Mouse (Mus musculus) hindbrain, postnatal 0 days (tissue): ENCODE measurements around the gene Itga6. TPM values are rescaled to one million over a fixed set of nuclear protein-coding genes. Genes with fewer than 3 reads are reported as not detected.

Experiments
- ATAC-seq: fragments of 200-750 bp; cut with Nextera tagmentation; 2 replicates; pipeline ENCODE4 v1.8.0; 2017; ENCODE audit warnings: mild to moderate bottlenecking, moderate TSS enrichment, moderate library complexity
- DNase-seq: peaks from one replicate; pipeline ENCODE4 v3.0.0-alpha.2; 2015; ENCODE audit warnings: low spot score
- H3K27ac ChIP-seq: fragments of 300-500 bp; sonication (generic); 2 replicates; pipeline ENCODE4 v1.5.1; 2014; ENCODE audit warnings: mild to moderate bottlenecking
- H3K27me3 ChIP-seq: fragments of 300-500 bp; sonication (generic); 2 replicates; pipeline ENCODE4 v1.6.1; 2014; ENCODE audit warnings: low read length, mixed read lengths; ENCODE audit not compliant: insufficient read depth
- H3K36me3 ChIP-seq: fragments of 300-500 bp; sonication (generic); 2 replicates; pipeline ENCODE4 v1.6.1; 2014; ENCODE audit warnings: low read length, mixed read lengths; ENCODE audit not compliant: insufficient read depth
- H3K4me1 ChIP-seq: fragments of 300-500 bp; sonication (generic); 2 replicates; pipeline ENCODE4 v1.6.1; 2014; ENCODE audit warnings: antibody characterized with exemption, low read length, mixed read lengths; ENCODE audit not compliant: insufficient read depth
- H3K4me2 ChIP-seq: fragments of 300-500 bp; sonication (generic); 2 replicates; pipeline ENCODE4 v1.6.1; 2014; ENCODE audit warnings: low read depth, mild to moderate bottlenecking, low read length, moderate library complexity, mixed read lengths
- H3K4me3 ChIP-seq: fragments of 300-500 bp; sonication (generic); 2 replicates; pipeline ENCODE4 v1.5.1; 2014; ENCODE audit warnings: low read length
- H3K9ac ChIP-seq: fragments of 300-500 bp; sonication (generic); replicated peaks from 2 replicates; pipeline ENCODE4 v1.6.1; 2014; ENCODE audit warnings: mild to moderate bottlenecking, low read length, moderate library complexity, mixed read lengths
- H3K9me3 ChIP-seq: fragments of 300-500 bp; sonication (generic); 2 replicates; pipeline ENCODE4 v1.6.1; 2016; ENCODE audit warnings: low read length, mixed read lengths
- CTCF ChIP-seq: IDR thresholded peaks from 2 replicates; pipeline ENCODE4 v1.5.1; 2016; ENCODE audit warnings: antibody characterized with exemption, control low read depth, low read depth
- WGBS: fragments of 180-500 bp; shearing (Covaris S2); extraction: QIAGEN DNeasy Blood & Tissue Kit; methylation state at CpG from one replicate; pipeline ENCODE4 v1.1.7; 2014; 5-methylcytosine and 5-hydroxymethylcytosine counted together
- polyA plus RNA-seq: library from polyadenylated mRNA; unstranded; fragments of >200 nt; fragmentation: Nextera tagmentation; extraction: Ambion mirVana; gene quantifications from 2 replicates; pipeline ENCODE4 v1.2.1, GENCODE M21; 2015
- total RNA-seq: library from RNA; depleted of rRNA; stranded (reverse); fragments of >200 nt; gene quantifications from 2 replicates; pipeline ENCODE4 v1.2.3, GENCODE M21; 2014

The Itga6 gene
- total and polyA plus RNA-seq, 2 experiments from 2014 or later, result 20.0 to 46.7 TPM

DNA sequence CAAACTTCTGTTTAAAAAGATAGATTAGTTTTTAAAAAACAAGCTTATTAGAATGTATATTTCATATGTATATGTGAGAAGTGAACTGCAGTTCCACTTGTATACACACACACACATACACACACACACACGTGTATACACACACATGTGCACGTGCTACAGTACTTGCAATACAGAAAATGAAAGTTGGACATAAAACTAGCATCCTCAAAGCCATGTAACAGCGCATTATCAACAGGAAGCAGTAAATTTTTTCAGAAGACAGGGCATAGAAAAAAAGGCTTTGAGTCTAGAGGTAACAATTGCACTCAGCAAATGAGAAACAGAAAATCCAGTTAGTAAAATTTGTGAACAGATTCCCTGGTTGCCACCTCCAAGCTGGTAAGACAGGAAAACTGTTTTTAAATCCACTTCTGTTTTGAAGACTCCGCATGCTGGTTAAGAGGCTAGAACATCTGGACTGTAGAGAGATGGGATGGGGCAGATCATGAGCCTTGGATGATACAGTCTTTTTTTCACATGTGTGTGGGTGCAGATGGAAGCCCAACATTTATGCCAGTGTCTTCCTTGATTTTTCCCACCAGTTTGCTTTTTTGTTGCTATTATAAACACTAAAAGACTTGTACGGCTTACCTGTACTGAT lies 118.2 kb downstream of the Itga6 start:
- 91% methylated on average over 5 of the region's 5 CpGs for WGBS
- no peak for DNase-seq
- Histone ChIP-seq H3K9ac (no peak overlapping the region), H3K27me3 (no peaks in the 10 kb centered on the region), H3K27ac (no peak overlapping the region), H3K4me2 (no peak overlapping the region), H3K4me1 (no peaks in the 10 kb centered on the region), H3K4me3 (no peak overlapping the region), H3K36me3 (no peaks in the 10 kb centered on the region), H3K9me3 (no peaks in the 10 kb centered on the region)
- no peak for ATAC-seq
- no peak for TF ChIP-seq CTCF

DNA sequence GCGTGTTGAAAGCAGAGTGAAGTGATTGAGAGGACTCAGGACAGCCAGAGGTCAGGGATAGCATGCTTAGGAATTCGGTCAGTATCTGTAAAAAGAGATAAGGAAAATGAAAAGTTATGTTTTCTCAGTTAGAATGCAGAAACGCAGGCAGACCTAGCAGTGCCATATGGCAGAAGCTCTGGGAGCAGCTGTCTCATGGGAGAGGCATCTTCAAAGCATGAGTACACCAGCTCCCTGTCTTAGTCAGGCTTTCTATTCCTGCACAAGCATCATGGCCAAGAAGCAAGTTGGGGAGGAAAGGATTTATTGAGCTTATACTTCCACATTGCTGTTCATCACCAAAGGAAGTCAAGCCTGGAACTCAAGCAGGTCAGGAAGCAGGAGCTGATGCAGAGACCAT lies 119.6 kb downstream of the Itga6 start:
- no peak overlapping the region for H3K4me2 ChIP-seq
- TF ChIP-seq CTCF, result no peak
- no peak overlapping the region for H3K27ac ChIP-seq
- DNase-seq, result no peak
- no peak for ATAC-seq
- no peaks in the 10 kb centered on the region for H3K9me3 ChIP-seq
- H3K4me1 ChIP-seq, result no peaks in the 10 kb centered on the region
- H3K4me3 ChIP-seq, result no peak overlapping the region
- H3K9ac ChIP-seq, result no peak overlapping the region
- no peaks in the 10 kb centered on the region for H3K36me3 ChIP-seq
- WGBS, result 68% methylated on average over 3 of the region's 3 CpGs
- H3K27me3 ChIP-seq, result no peaks in the 10 kb centered on the region

DNA sequence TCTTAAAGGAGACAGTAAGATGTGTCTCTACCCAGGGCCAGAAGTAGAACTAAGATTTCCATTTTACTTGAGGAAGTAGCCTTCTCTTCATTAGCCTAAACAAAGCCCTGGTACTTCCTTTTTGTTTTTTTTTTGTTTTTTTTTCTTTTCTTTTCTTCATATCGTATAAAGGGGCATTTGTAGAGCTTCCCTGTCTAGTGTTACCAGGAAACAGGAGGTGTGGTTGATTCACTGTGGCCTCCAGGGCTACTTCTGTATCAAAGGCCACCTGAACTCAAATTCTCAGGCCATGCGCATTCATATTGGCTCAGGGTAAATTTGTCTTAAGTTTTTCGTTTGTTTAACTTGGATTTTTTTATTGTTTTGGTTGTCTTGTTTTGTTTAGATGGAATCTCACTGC lies 120.5 kb downstream of the Itga6 start:
- no peak for ATAC-seq

DNA sequence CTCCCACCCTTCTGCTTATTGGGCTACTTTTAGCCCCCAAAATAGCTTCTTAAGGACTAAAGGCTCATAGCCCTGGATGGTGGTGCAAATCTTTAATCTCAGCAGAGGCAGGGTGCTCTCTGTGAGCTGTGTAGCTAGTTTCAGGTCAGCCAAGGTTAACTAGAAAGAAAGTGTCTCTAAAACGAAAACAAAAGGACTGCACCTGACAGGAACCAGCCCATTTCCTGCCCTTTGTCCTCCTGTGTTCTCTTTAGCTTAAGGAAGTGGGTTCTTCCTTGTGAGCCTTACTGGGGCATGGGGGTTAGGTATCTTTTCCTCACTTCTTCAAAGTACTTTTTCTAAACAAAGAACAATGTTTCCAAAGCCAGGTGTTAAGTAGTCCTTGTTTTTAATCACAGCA lies 121.1 kb downstream of the Itga6 start:
- H3K4me2 ChIP-seq, result no peak overlapping the region
- no peaks in the 10 kb centered on the region for H3K9me3 ChIP-seq
- 53% methylated on average over 1 of the region's 1 CpGs for WGBS
- H3K27ac ChIP-seq, result no peak overlapping the region
- no peak overlapping the region for H3K9ac ChIP-seq
- H3K4me3 ChIP-seq, result no peak overlapping the region
- H3K27me3 ChIP-seq, result no peaks in the 10 kb centered on the region
- H3K36me3 ChIP-seq, result no peaks in the 10 kb centered on the region
- TF ChIP-seq CTCF, result no peak
- DNase-seq, result no peak
- H3K4me1 ChIP-seq, result no peaks in the 10 kb centered on the region
- no peak for ATAC-seq

More for the DNA sequence above, 120.5 kb downstream of the Itga6 start:
- no peak overlapping the region for H3K4me2 ChIP-seq
- no peak overlapping the region for H3K9ac ChIP-seq
- TF ChIP-seq CTCF, result no peak
- DNase-seq, result no peak
- H3K27ac ChIP-seq, result no peak overlapping the region
- H3K36me3 ChIP-seq, result no peaks in the 10 kb centered on the region
- no peaks in the 10 kb centered on the region for H3K4me1 ChIP-seq
- no peak overlapping the region for H3K4me3 ChIP-seq
- 62% methylated on average over 3 of the region's 3 CpGs for WGBS
- no peaks in the 10 kb centered on the region for H3K9me3 ChIP-seq
- no peaks in the 10 kb centered on the region for H3K27me3 ChIP-seq

DNA sequence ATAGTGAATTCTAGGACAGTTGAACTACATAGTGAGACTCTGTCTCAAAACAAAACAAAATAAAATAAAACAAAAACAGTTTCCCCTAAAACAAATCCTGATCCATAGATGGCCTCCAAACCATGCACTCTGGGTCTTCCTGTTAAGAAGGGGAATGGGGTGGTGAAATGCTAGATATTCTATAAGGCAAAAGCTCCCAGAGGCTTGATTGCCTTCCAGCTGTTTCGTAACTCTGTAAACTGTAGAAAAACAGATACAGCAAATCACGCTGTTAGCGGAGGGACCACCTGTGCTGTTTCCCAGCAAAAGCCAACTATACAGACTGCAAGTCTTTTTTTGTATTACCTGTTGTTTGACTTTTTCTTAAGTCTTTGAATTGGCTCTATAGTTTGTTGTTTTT lies 121.6 kb downstream of the Itga6 start:
- Histone ChIP-seq H3K4me2 (no peak overlapping the region), H3K4me3 (no peak overlapping the region), H3K27ac (no peak overlapping the region), H3K9ac (no peak overlapping the region), H3K27me3 (no peaks in the 10 kb centered on the region), H3K9me3 (no peaks in the 10 kb centered on the region), H3K4me1 (no peaks in the 10 kb centered on the region), H3K36me3 (no peaks in the 10 kb centered on the region)
- DNase-seq, result no peak
- 77% methylated on average over 3 of the region's 3 CpGs for WGBS
- TF ChIP-seq CTCF, result no peak
- no peak for ATAC-seq

DNA sequence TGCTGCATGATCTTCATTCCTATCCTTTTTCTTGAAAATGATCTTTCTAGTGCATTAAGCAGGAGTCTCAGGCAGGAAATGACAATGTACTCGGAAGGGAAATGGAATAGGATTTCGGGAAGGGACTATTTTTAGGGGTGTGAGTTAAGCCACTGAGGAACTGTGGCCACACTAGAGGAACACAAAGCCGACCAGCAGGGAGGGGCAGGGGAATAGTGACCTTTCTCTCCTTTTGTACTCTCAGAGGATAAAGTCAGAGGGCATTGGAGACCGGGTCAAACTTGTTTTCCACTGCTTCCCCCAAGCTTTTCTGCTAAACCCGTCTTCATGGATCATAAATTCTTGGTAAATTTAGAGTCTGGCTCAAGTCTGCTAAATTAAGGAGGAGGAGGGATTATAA lies 122.1 kb downstream of the Itga6 start:
- Histone ChIP-seq H3K4me1 (no peaks in the 10 kb centered on the region), H3K36me3 (no peaks in the 10 kb centered on the region), H3K9ac (no peak overlapping the region), H3K4me2 (no peak overlapping the region), H3K9me3 (no peaks in the 10 kb centered on the region), H3K4me3 (no peak overlapping the region), H3K27ac (no peak overlapping the region), H3K27me3 (no peaks in the 10 kb centered on the region)
- TF ChIP-seq CTCF, result no peak
- 10% methylated on average over 5 of the region's 5 CpGs for WGBS
- no peak for DNase-seq
- no peak for ATAC-seq

DNA sequence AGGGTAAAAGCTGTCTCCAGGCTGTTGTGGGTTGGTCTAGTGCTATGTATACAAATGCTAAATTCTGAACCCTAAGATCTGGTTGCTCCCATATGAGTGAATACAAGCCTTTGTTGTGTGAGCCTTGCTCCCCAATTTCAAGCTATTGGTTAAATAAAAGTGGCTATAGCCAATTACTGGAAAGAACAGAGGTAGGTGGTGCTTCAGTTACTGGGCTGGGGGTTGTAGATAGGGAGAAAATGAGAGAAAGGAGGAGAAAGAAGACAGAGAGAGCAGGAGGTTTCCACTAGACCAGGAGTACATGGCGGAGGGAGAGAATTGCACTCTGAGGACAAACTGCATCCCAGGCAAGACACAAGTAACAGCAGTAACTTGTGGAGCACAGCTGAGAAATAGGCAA lies 122.8 kb downstream of the Itga6 start:
- 90% methylated on average over 1 of the region's 1 CpGs for WGBS
- ATAC-seq, result no peak

More for the DNA sequence above, 122.8 kb downstream of the Itga6 start:
- no peak overlapping the region for H3K9ac ChIP-seq
- H3K4me2 ChIP-seq, result no peak overlapping the region
- no peaks in the 10 kb centered on the region for H3K27me3 ChIP-seq
- DNase-seq, result no peak
- TF ChIP-seq CTCF, result no peak
- H3K4me1 ChIP-seq, result no peaks in the 10 kb centered on the region
- H3K36me3 ChIP-seq, result no peaks in the 10 kb centered on the region
- no peak overlapping the region for H3K27ac ChIP-seq
- H3K9me3 ChIP-seq, result no peaks in the 10 kb centered on the region
- H3K4me3 ChIP-seq, result no peak overlapping the region
